Mouse (Mus musculus): Measurements from ENCODE around the gene Mcrip1.

Gene Mcrip1

GRCm38 (mm10) chr11:120560952-120561728 is 11.6 kb upstream of the Mcrip1 start:
- no peak for TF ChIP-seq GATA4 (IDR thresholded peaks at IDR 0.05; ENCODE audit: insufficient replicate concordance, low read length)

DNA sequence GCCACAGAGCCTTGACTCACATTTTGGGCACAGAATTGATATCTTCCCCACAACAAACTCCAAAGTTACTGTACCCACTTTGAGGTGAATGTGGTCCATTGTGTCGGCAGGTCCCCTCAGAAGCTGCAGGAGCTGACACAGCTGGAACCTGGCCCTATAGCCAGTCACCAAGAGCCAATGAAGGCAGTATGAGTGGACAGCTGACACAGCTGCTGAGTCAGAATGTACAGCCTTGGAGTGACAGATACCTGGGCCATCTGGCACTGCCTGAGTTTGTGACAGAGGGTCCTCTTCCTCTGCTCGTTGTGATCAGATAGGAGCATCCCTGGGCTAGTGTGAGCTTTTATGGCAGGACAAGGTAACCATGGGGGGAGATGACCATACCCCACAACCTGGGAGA is 5.7 kb upstream of the Mcrip1 start:
- no peak for TF ChIP-seq GATA4 (IDR thresholded peaks at IDR 0.05; ENCODE audit: insufficient replicate concordance, low read length)

DNA sequence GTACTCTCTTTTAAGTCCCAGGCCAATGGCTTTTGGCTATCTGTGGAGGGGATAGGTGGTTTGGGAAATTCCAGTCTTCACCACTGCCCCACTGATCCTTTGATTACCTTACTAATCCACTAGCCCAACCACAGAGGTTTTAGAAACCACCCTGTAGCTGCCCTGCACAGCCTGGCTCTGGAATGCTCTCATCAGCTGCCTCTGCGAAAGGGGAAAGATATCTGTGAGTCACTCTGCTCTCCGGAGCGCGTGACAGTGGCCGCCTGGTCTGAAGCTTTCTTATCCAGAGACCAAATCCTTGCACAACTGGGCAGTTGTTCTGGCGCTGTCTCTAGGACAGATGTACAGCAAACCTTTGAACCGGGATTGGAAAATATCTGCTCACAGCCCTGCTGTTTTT is 5.3 kb upstream of the Mcrip1 start:
- no peak for TF ChIP-seq GATA4 (IDR thresholded peaks at IDR 0.05; ENCODE audit: insufficient replicate concordance, low read length)

DNA sequence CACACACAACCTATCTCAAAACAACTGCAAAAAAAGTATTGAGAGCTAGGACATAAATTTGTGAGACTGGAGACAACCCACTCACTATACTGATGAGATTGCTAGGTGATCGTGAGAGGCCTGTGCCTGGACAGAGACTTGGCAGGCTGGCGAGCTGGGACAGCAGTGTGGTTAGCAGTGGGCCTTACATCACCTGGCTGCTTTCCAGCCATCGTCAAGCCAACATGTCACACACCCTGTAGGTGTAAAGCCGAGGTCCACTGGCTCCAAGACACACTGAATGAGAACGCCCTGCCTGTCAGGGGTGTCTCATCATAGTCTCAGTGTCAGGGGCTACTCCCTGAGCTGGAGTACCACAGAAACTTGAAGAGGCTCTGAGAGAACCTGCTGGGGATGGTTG is 3.2 kb upstream of the Mcrip1 start:
- no peak for TF ChIP-seq GATA4 (IDR thresholded peaks at IDR 0.05; ENCODE audit: insufficient replicate concordance, low read length)

DNA sequence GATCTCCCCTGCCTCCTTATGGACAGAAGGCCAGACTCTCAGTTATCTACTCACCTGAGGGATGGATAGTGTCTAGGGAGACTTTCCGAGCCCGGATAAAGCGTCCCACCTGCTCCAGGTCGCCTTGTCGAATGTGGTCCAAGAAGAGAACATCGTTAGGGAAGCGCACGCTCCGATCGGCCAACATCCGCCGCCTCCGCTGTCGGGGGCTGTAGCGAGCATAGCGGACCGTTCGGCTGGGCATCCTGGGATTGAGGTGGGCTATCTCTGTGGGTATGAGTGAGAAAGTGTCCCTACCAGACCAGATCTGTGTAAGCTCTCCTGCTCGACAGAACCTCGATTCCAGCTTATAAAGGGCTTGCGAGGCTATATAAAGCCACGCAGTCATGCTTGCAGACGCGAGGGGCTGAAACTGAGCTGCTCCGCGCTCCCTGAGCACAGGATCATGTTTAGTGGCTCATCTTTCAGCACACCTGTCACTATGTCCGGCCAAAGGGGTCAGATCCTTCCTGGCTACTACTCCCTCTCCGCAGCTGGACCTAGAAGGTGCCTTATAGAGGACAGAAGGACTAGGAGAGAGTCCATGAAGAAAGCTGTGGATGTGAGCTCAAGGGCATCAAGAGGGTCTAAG is 1.4 kb upstream of the Mcrip1 start, which contains the start of gene Ppp1r27:
TSS of gene Ppp1r27 (minus strand) at position 323 of the 631 bp plus-strand sequence.
- no peak for TF ChIP-seq GATA4 (IDR thresholded peaks at IDR 0.05; ENCODE audit: insufficient replicate concordance, low read length)

DNA sequence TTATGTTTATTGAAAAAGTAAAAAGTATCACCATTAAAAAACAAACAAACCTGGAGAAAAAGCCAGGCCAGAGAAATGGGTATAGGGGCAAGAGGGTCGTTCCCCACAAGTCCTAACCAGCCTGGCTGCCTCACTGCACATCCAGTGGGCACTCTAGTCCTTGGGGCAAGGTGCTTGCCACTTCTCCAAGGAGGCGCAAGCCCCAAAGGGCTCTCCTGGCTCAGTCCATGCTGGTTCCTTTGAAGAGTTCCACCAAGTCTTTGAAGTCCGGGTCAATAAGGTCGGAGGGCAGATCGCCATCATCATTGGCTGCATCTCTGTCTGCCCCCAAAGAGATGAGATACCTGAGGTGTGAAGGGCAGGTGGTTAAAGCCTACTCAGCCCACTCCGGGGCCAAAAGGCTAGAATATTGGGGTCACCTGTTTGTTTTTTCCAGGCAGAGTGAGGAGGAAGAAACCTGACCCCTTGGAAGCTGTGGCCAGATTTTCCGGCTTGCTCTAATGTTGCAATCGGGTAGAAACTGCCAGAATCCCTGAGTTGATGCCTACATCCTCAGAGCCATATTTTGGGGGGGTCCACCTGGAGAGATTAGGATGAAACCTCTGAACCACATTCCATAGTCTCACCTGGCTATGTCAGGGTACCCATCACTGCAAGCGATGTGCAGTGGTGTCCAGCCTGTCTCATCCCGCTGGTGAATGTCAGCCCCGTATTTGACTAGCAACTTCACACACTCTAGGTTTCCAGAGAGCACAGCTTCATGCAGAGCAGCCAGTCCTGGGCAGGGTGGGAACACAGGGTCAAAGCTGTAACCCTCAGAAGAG is 671 bp upstream of the Mcrip1 start:
- no peak for TF ChIP-seq GATA4 (IDR thresholded peaks at IDR 0.05; ENCODE audit: insufficient replicate concordance, low read length)

GRCm38 (mm10) chr11:120548786-120549167 is 750 bp downstream of the Mcrip1 start:
- no peak for TF ChIP-seq GATA4 (IDR thresholded peaks at IDR 0.05; ENCODE audit: insufficient replicate concordance, low read length)

GRCm38 (mm10) chr11:120548214-120548613 is 1.3 kb downstream of the Mcrip1 start:
- no peak for TF ChIP-seq GATA4 (IDR thresholded peaks at IDR 0.05; ENCODE audit: insufficient replicate concordance, low read length)

GRCm38 (mm10) chr11:120547469-120547868 is 2.1 kb downstream of the Mcrip1 start:
- TF ChIP-seq GATA4 (IDR thresholded peaks at IDR 0.05; ENCODE audit: insufficient replicate concordance, low read length), result no peak

GRCm38 (mm10) chr11:120545964-120546363 is 3.6 kb downstream of the Mcrip1 start:
- TF ChIP-seq GATA4 (IDR thresholded peaks at IDR 0.05; ENCODE audit: insufficient replicate concordance, low read length), result no peak

GRCm38 (mm10) chr11:120542376-120542775 is 7.2 kb downstream of the Mcrip1 start:
- no peak for TF ChIP-seq GATA4 (IDR thresholded peaks at IDR 0.05; ENCODE audit: insufficient replicate concordance, low read length)

- no peak for TF ChIP-seq GATA4 (IDR thresholded peaks at IDR 0.05; ENCODE audit: insufficient replicate concordance, low read length)
These were observed 7.6 kb downstream of the Mcrip1 start for GRCm38 (mm10) chr11:120541907-120542306.

DNA sequence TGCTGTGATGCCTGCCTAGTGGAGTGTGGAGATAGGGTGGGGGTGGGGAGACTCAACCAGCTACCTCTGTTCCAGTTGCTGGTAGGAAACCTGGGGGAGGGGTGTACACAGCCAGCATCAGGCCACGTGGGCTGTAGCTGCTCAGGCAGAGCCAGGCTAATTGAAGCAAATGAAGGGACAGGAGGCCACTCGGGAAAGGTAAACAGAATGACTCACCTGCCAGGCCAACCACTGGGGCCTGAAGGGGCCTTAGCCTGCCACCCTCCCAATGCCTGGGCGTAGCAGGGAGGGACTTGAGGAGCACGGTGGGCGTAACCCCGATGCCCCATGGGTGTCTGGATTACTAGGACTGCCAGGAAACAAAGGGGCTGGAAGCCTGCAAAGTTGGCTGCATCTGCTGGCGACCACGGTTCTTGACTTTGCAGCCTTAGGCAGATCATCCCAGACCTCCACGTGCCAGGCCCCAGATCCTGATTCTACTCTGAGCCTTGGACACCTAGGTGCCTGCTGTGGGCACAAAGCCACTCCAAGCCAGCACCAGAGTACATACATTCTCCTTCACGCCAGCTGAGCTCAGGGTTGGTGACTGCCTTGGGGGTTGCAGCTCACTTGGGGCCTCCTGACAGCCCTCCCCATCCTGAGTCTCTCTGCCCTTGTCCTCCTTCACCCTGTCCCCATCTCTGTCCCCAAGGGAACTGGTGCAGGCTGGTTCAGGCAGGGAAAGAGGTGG is 10.1 kb downstream of the Mcrip1 start:
- TF ChIP-seq GATA4 (IDR thresholded peaks at IDR 0.05; ENCODE audit: insufficient replicate concordance, low read length), result no peak

DNA sequence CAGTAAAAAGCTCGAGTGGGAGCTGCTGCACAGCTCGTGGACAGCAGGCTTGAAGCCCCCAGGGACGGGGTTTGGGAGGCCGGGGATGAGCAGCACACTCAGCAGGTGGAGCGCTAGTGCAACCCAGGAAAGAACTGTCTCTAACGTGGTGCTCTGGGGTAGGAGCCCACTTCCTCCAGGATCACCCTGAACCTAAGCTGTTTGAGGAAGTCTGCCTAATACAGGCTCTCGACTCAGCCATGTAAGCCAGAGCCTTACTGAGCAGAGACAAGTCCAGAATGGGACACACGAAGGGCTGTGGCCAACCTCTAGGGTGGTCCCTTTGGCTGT is 10.6 kb downstream of the Mcrip1 start:
- TF ChIP-seq GATA4 (IDR thresholded peaks at IDR 0.05; ENCODE audit: insufficient replicate concordance, low read length), result no peak

DNA sequence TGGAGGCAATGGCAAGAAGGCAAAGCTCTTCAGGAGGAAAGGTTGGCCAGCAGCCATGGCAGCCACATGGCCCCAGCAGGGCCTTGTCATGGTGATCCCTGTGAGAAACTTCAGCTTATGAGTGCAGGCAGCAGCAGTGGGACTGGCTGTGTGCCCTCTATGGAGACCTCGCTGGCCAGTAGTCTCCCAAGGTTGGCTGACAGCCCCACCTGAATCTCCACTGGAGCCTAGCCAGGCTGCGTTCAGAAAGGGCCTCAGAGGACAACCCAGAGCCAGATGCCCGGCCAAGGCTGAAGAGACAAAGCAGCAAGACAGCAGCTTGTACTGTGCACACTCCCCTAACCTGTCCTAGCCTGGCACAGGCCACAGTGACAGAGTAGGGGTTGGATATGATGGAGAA is 11.0 kb downstream of the Mcrip1 start:
- no peak for TF ChIP-seq GATA4 (IDR thresholded peaks at IDR 0.05; ENCODE audit: insufficient replicate concordance, low read length)

Data from liver, adult (tissue).